Mouse (Mus musculus): ENCODE data around the gene Map3k1. TPM values are rescaled to one million over a fixed set of nuclear protein-coding genes. Genes with fewer than 3 reads are reported as not detected.

Gene Map3k1
- polyA plus RNA-seq, 1 experiment from 2014 or later, result 16.4 TPM

DNA sequence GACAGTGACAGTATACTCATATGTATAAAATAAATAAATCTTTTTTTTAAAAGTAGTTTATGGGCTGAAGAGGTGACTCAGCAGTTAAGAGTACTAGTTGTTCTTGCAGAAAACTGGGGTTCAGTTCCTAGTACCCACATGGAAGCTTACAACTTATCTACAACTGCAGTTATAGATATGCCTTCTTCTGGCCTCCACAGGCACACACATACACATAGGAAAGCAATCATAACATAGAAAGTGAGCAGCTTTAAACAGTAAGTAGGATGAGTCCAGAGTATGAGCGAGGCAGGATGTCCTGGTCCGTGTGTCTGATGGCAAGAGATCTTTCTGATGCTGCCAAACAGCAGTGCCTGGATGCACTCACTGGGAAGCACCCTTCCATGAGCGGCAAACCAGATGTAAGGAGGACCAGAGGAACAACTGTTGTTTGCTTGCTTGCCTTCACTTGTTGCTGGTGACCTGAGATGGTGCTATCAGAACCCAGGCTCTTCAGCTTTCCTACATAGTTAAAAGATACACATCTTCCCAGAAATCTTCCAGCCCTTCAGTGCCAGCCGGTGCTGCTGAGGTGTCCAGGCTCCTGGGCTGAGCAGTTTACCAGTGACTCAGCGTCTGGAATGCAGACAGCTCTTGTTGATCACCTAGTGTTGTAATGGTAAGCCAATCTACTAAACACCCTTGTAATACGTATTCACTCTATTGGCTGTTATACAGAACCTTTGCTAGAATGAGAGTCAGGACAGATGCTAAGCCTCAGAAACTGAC, 64.4 kb downstream of the Map3k1 start:
- Histone ChIP-seq H3K4me3 (ENCODE audit: low read depth, low read length) (no peak overlapping the region), H3K9ac (replicated peaks; ENCODE audit: low read depth, low read length) (no peak overlapping the region), H3K27ac (ENCODE audit: low read depth, low read length) (no peak overlapping the region), H3K27me3 (ENCODE audit: control insufficient read depth, insufficient read depth, low read length) (no peaks in the 10 kb centered on the region), H3K4me1 (ENCODE audit: control insufficient read depth, insufficient read depth, low read length) (no peaks in the 10 kb centered on the region), H3K4me2 (ENCODE audit: low read depth, low read length) (no peak overlapping the region), H3K36me3 (ENCODE audit: control insufficient read depth, insufficient read depth, low read length) (peaks cover 5% of the 10 kb centered on the region), H3K9me3 (ENCODE audit: control insufficient read depth, low read length) (no peaks in the 10 kb centered on the region)
- ATAC-seq (ENCODE audit: low read depth), result no peak
- WGBS, result 85% methylated on average over 6 of the region's 6 CpGs

DNA sequence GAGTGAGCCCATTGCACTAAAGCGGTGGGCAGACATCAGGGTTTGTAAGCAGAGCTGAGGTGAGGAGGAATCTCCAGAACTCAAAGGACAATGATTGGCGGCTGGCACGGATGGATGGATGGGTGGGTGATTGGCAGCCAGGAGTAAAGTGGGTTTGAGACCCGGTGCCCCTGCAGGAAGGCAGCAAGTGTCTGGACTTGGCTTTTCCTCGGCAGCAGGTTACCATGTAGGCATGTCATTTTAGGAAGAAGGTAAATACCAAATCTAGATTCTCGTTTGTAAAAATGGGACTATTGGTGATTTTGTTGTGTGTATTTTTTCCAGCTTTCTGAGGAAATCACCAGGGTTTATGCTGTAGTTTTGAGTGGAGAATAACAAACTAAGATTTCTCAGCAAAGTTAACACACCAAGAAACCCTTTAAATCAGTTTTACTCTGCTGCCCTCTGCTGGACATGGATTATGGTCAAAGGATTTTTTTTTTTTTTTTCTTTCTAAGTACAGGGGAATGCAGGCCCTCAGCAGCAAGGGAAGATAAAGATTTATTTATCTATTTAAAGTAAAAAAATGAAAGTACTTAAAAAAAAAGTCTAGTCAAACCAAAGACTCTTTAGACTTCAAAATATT, 66.7 kb downstream of the Map3k1 start:
- Histone ChIP-seq H3K4me3 (ENCODE audit: low read depth, low read length) (no peak overlapping the region), H3K36me3 (ENCODE audit: control insufficient read depth, insufficient read depth, low read length) (no peaks in the 10 kb centered on the region), H3K9ac (replicated peaks; ENCODE audit: low read depth, low read length) (no peak overlapping the region), H3K4me2 (ENCODE audit: low read depth, low read length) (no peak overlapping the region), H3K27me3 (ENCODE audit: control insufficient read depth, insufficient read depth, low read length) (no peaks in the 10 kb centered on the region), H3K27ac (ENCODE audit: low read depth, low read length) (no peak overlapping the region), H3K9me3 (ENCODE audit: control insufficient read depth, low read length) (no peaks in the 10 kb centered on the region), H3K4me1 (ENCODE audit: control insufficient read depth, insufficient read depth, low read length) (no peaks in the 10 kb centered on the region)
- 69% methylated on average over 6 of the region's 6 CpGs for WGBS
- no peak for ATAC-seq (ENCODE audit: low read depth)

DNA sequence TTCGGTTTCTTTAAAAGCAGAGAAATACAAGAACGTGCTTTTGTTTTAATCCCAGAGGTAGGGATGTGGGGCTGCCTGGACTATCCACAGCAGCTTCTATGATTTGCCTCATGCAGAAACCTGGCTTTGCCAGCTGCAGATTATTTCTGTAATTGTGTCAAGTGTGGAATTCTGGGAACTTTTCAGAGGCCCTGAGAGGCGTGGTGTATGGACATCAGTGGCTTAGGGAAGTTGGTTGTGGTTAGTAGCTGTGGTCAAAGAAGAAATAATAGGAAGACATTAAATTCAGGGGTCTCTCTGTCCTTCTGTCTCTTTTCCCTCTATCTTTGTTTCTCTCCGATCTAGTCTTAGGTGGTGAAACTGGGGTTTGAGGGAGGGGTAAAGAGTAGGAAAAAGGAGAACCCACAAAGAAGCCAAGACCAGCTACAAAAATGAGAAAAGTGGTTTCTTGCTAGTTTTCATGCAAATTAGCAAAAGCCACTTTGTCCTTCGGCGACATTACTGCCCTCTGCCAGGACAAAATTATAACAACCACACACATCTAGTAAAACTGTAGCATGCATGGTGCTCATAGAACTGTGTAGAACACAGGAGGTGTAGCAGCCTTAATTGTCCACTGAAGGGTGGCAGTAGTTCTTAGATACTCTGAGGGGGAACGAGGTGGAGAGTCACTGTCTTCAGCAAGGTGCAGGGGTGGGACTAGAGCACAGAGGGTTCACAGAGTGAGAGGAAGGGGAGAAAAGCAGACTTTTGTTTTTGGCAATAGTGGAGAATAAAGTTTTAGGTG, 67.4 kb downstream of the Map3k1 start:
- no peak overlapping the region for H3K9ac ChIP-seq (replicated peaks; ENCODE audit: low read depth, low read length)
- no peak for ATAC-seq (ENCODE audit: low read depth)

DNA sequence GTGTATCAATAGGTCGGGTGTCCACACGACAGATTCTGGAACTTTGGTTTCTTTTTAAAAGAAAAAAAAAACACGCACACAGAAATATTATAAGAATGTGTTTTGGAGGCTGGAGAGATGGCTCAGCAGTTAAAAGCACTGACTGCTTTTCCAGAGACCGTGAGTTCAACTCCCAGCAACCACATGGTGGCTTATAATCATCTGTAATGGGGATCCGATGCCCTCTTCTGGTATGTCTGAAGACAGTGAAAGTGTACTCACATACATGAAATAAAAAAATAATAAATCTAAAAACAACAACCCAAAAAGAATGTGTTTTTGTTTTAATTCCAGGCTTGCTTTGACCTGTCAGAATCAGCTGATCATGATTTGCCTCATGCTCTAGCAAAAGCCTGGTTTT, 81.9 kb downstream of the Map3k1 start:
- H3K36me3 ChIP-seq (ENCODE audit: control insufficient read depth, insufficient read depth, low read length), result no peaks in the 10 kb centered on the region
- H3K4me3 ChIP-seq (ENCODE audit: low read depth, low read length), result no peak overlapping the region
- 95% methylated on average over 5 of the region's 5 CpGs for WGBS
- no peaks in the 10 kb centered on the region for H3K4me1 ChIP-seq (ENCODE audit: control insufficient read depth, insufficient read depth, low read length)
- no peak overlapping the region for H3K27ac ChIP-seq (ENCODE audit: low read depth, low read length)
- H3K27me3 ChIP-seq (ENCODE audit: control insufficient read depth, insufficient read depth, low read length), result no peaks in the 10 kb centered on the region
- H3K9me3 ChIP-seq (ENCODE audit: control insufficient read depth, low read length), result no peaks in the 10 kb centered on the region
- H3K4me2 ChIP-seq (ENCODE audit: low read depth, low read length), result no peak overlapping the region
- H3K9ac ChIP-seq (replicated peaks; ENCODE audit: low read depth, low read length), result no peak overlapping the region
- ATAC-seq (ENCODE audit: low read depth), result no peak

More for the DNA sequence above, 67.4 kb downstream of the Map3k1 start:
- H3K27ac ChIP-seq (ENCODE audit: low read depth, low read length), result no peak overlapping the region
- H3K4me2 ChIP-seq (ENCODE audit: low read depth, low read length), result no peak overlapping the region
- no peaks in the 10 kb centered on the region for H3K9me3 ChIP-seq (ENCODE audit: control insufficient read depth, low read length)
- no peaks in the 10 kb centered on the region for H3K4me1 ChIP-seq (ENCODE audit: control insufficient read depth, insufficient read depth, low read length)
- WGBS, result 85% methylated on average over 7 of the region's 7 CpGs
- no peaks in the 10 kb centered on the region for H3K27me3 ChIP-seq (ENCODE audit: control insufficient read depth, insufficient read depth, low read length)
- H3K4me3 ChIP-seq (ENCODE audit: low read depth, low read length), result no peak overlapping the region
- no peaks in the 10 kb centered on the region for H3K36me3 ChIP-seq (ENCODE audit: control insufficient read depth, insufficient read depth, low read length)

DNA sequence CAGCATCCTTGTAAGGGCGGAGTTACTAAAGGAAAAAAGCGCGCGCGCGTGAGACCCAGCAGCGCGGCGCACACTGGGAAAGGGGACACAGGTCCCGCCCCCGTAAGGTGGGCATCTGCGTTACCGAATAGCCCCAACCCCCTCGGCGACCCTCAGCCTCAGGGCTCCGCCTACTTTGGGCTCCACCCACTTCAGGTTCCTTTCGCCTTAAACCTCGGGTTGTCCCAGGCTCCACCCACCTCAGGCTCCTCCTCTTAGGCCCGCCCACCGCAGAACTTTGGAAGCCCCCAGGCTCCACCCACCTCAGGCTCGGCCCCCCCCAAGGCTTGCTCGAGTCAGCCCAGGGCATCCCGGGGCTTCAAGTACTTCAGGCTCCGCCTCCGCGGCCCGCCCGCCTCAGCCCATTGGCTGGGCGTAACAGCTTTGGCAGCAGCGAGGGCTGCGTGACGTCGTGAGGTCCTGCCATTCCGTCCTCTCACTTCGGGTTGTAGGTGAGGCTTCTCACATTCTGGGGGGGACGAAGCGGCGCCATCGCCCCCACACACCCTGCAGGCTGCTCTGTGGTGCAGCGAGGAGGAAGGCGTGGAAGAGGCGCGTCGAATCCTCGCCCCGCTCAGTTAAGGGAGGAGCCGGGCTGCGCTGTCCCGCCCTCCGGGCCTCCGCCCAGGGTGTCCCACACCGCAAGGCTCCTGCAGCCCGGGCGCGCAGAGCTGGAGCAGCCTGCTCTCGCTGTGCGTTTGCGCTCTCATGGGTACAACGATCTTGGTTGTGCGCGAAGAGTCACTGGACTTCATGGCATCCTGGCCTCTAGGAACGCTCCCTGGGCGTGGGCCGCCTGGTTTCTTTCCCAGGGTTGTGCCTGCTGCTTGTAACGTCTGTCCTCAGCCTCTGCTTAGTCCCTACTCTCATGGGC, 83.4 kb downstream of the Map3k1 start:
- no peaks in the 10 kb centered on the region for H3K9me3 ChIP-seq (ENCODE audit: control insufficient read depth, low read length)
- ATAC-seq (ENCODE audit: low read depth), result peak; percentile 99

DNA sequence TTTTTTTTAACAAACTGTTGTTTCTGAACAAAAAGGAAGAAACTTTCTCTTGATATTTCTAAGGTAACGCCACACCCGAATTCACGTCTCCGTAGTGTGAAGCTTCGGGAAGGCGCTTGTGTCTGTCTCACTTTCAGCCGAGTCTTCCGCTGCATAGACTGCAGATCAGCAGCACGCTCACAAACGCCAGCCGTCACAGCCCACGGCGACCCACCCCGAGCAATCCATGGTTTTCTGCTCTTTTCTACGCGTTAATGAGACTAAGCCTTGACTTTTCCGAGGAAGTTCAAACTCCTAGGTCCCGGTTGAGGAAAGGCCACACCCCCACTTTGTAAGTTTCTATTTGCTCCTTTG, 84.0 kb downstream of the Map3k1 start:
- H3K27ac ChIP-seq (ENCODE audit: low read depth, low read length), result no peak overlapping the region
- peak overlapping the region; percentile 58 for H3K4me2 ChIP-seq (ENCODE audit: low read depth, low read length)
- WGBS, result 0% methylated on average over 18 of the region's 18 CpGs
- H3K9me3 ChIP-seq (ENCODE audit: control insufficient read depth, low read length), result no peaks in the 10 kb centered on the region
- H3K4me3 ChIP-seq (ENCODE audit: low read depth, low read length), result peak overlapping the region; percentile 74
- H3K36me3 ChIP-seq (ENCODE audit: control insufficient read depth, insufficient read depth, low read length), result no peaks in the 10 kb centered on the region
- peak; percentile 33; the same call in 1 of the 2 replicates for ATAC-seq (ENCODE audit: low read depth)
- no peak overlapping the region for H3K9ac ChIP-seq (replicated peaks; ENCODE audit: low read depth, low read length)
- H3K27me3 ChIP-seq (ENCODE audit: control insufficient read depth, insufficient read depth, low read length), result no peaks in the 10 kb centered on the region
- H3K4me1 ChIP-seq (ENCODE audit: control insufficient read depth, insufficient read depth, low read length), result no peaks in the 10 kb centered on the region

More for the DNA sequence above, 83.4 kb downstream of the Map3k1 start:
- H3K9ac ChIP-seq (replicated peaks; ENCODE audit: low read depth, low read length), result peak overlapping the region; percentile 46
- H3K4me1 ChIP-seq (ENCODE audit: control insufficient read depth, insufficient read depth, low read length), result no peaks in the 10 kb centered on the region
- H3K27ac ChIP-seq (ENCODE audit: low read depth, low read length), result peak overlapping the region; percentile 71
- H3K27me3 ChIP-seq (ENCODE audit: control insufficient read depth, insufficient read depth, low read length), result no peaks in the 10 kb centered on the region
- no peaks in the 10 kb centered on the region for H3K36me3 ChIP-seq (ENCODE audit: control insufficient read depth, insufficient read depth, low read length)
- H3K4me3 ChIP-seq (ENCODE audit: low read depth, low read length), result peak overlapping the region; percentile 74
- under 1% methylated on average over 65 of the region's 65 CpGs for WGBS
- peak overlapping the region; percentile 58 for H3K4me2 ChIP-seq (ENCODE audit: low read depth, low read length)

DNA sequence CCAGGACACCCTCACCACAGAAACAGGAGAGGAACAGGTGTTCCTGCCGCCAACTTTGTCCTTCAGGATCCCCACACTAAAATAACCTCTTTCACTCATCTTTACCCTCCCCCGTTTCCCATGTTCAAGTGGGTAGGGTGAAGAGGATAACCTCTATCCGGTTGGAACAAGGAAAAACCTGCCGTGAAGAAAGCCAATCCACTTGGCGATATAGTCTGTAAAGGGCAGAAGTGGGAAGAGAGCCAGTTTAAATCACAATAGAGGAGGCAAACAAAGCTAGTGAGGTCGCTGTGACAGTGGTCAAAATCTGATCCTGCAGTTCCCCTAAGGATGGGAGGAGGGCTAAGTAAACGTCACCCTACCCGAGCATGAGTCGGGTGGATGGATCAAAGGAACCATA, 89.1 kb downstream of the Map3k1 start:
- no peaks in the 10 kb centered on the region for H3K9me3 ChIP-seq (ENCODE audit: control insufficient read depth, low read length)
- no peak overlapping the region for H3K4me3 ChIP-seq (ENCODE audit: low read depth, low read length)
- WGBS, result 59% methylated on average over 9 of the region's 9 CpGs
- ATAC-seq (ENCODE audit: low read depth), result no peak
- H3K27ac ChIP-seq (ENCODE audit: low read depth, low read length), result no peak overlapping the region
- H3K9ac ChIP-seq (replicated peaks; ENCODE audit: low read depth, low read length), result no peak overlapping the region
- no peak overlapping the region for H3K4me2 ChIP-seq (ENCODE audit: low read depth, low read length)
- peaks cover 22% of the 10 kb centered on the region for H3K36me3 ChIP-seq (ENCODE audit: control insufficient read depth, insufficient read depth, low read length)
- no peaks in the 10 kb centered on the region for H3K27me3 ChIP-seq (ENCODE audit: control insufficient read depth, insufficient read depth, low read length)
- no peaks in the 10 kb centered on the region for H3K4me1 ChIP-seq (ENCODE audit: control insufficient read depth, insufficient read depth, low read length)

DNA sequence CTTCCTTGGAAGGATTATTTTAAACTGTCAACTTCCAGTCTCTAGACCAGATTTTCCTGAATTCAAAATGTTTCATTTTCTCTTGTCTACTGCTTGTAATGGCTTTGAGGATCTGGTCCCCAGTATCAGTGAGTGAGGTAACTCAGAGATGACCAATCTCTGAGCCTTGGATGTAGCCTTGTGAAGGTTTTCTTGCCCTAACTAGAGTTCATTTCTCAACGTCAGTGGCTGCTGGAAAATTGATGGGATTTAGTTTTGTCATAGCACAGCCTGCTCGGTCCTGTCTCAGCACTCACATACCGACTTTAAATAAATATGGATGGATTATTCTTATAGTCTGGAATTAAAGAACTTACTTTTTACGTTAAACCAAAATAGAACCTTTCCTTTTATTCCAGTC, 98.3 kb downstream of the Map3k1 start:
- H3K4me2 ChIP-seq (ENCODE audit: low read depth, low read length), result no peak overlapping the region
- ATAC-seq (ENCODE audit: low read depth), result no peak
- no peak overlapping the region for H3K27ac ChIP-seq (ENCODE audit: low read depth, low read length)
- WGBS, result 93% methylated on average over 4 of the region's 4 CpGs
- H3K9me3 ChIP-seq (ENCODE audit: control insufficient read depth, low read length), result no peaks in the 10 kb centered on the region
- H3K36me3 ChIP-seq (ENCODE audit: control insufficient read depth, insufficient read depth, low read length), result peaks cover 88% of the 10 kb centered on the region
- H3K4me3 ChIP-seq (ENCODE audit: low read depth, low read length), result no peak overlapping the region
- H3K27me3 ChIP-seq (ENCODE audit: control insufficient read depth, insufficient read depth, low read length), result no peaks in the 10 kb centered on the region
- H3K9ac ChIP-seq (replicated peaks; ENCODE audit: low read depth, low read length), result no peak overlapping the region
- no peaks in the 10 kb centered on the region for H3K4me1 ChIP-seq (ENCODE audit: control insufficient read depth, insufficient read depth, low read length)
